Mouse (Mus musculus): Measurements from ENCODE around the gene Srrm3. TPM values are rescaled to one million over a fixed set of nuclear protein-coding genes. Genes with fewer than 3 reads are reported as not detected.

The Srrm3 gene
- not detected in 2 replicates for polyA plus RNA-seq (2016; fragmentation: Nextera tagmentation; extraction: Ambion mirVana)

GRCm38 (mm10) chr5:135806555-135807262 lies at the start of gene Srrm3:
Gene Srrm3, plus strand, starts transcription at chr5:135806890.
- Histone ChIP-seq H3K4me1 (peaks cover 8% of the 10 kb centered on the region), H3K4me3 (0 out of 2 replicates have a peak within 1 kb of the TSS, but pooled peaks have one; percentile 13), H3K27me3 (ENCODE audit: low read depth, poor library complexity, severe bottlenecking) (peaks cover 10% of the 10 kb centered on the region), H3K9me3 (replicated peaks) (no peaks in the 10 kb centered on the region), H3K27ac (no peak within 1 kb of the TSS), H3K36me3 (no peaks in the 10 kb centered on the region)
- peak; percentile 97 for DNase-seq (ENCODE audit: low spot score)
- 6% methylated on average over 29 of the region's 29 CpGs for WGBS

DNA sequence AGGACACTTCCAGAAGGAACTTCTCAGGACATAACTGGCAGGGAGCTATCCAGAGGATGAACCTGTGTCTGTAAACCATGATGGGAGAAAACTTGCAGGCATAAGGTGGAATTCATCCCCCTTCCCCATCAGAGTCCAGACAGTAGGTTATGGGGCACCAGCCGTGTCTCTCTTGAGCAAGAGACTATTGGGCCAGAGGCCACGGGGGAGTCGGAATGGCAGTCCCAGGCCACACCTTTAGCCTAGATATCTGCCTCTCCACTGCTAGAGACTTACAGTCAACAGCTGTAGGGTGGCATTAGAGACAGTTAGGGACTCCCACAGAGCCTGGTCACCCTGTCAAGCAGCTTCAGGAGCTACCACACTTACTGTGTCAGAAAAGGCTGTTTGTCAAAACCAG lies 44.8 kb upstream of the Srrm3 start:
- H3K9me3 ChIP-seq (replicated peaks) = no peaks in the 10 kb centered on the region
- no peak overlapping the region for H3K27ac ChIP-seq
- no peaks in the 10 kb centered on the region for H3K4me1 ChIP-seq
- WGBS = 71% methylated on average over 3 of the region's 3 CpGs
- no peaks in the 10 kb centered on the region for H3K27me3 ChIP-seq (ENCODE audit: low read depth, poor library complexity, severe bottlenecking)
- H3K36me3 ChIP-seq = no peaks in the 10 kb centered on the region
- H3K4me3 ChIP-seq = no peak overlapping the region
- no peak for DNase-seq (ENCODE audit: low spot score)

GRCm38 (mm10) chr5:135763526-135763925 lies 43.2 kb upstream of the Srrm3 start:
- 4% methylated on average over 7 of the region's 7 CpGs for WGBS
- H3K9me3 ChIP-seq (replicated peaks) = no peaks in the 10 kb centered on the region
- no peak overlapping the region for H3K27ac ChIP-seq
- no peaks in the 10 kb centered on the region for H3K4me1 ChIP-seq
- H3K27me3 ChIP-seq (ENCODE audit: low read depth, poor library complexity, severe bottlenecking) = no peaks in the 10 kb centered on the region
- no peak overlapping the region for H3K4me3 ChIP-seq
- peak; percentile 87 for DNase-seq (ENCODE audit: low spot score)
- no peaks in the 10 kb centered on the region for H3K36me3 ChIP-seq

- no peak overlapping the region for H3K4me3 ChIP-seq
- H3K36me3 ChIP-seq = no peaks in the 10 kb centered on the region
- H3K9me3 ChIP-seq (replicated peaks) = no peaks in the 10 kb centered on the region
- no peaks in the 10 kb centered on the region for H3K4me1 ChIP-seq
- no peaks in the 10 kb centered on the region for H3K27me3 ChIP-seq (ENCODE audit: low read depth, poor library complexity, severe bottlenecking)
- H3K27ac ChIP-seq = no peak overlapping the region
- DNase-seq (ENCODE audit: low spot score) = no peak
- WGBS = 75% methylated on average over 3 of the region's 3 CpGs
Measured at GRCm38 (mm10) chr5:135764971-135765370, 41.7 kb upstream of the Srrm3 start.

GRCm38 (mm10) chr5:135772519-135772918 lies 34.2 kb upstream of the Srrm3 start:
- no peak for DNase-seq (ENCODE audit: low spot score)
- Histone ChIP-seq H3K9me3 (replicated peaks) (no peaks in the 10 kb centered on the region), H3K27me3 (ENCODE audit: low read depth, poor library complexity, severe bottlenecking) (no peaks in the 10 kb centered on the region), H3K4me1 (peaks cover 3% of the 10 kb centered on the region), H3K4me3 (no peak overlapping the region), H3K27ac (no peak overlapping the region), H3K36me3 (no peaks in the 10 kb centered on the region)
- WGBS = 72% methylated on average over 3 of the region's 3 CpGs

DNA sequence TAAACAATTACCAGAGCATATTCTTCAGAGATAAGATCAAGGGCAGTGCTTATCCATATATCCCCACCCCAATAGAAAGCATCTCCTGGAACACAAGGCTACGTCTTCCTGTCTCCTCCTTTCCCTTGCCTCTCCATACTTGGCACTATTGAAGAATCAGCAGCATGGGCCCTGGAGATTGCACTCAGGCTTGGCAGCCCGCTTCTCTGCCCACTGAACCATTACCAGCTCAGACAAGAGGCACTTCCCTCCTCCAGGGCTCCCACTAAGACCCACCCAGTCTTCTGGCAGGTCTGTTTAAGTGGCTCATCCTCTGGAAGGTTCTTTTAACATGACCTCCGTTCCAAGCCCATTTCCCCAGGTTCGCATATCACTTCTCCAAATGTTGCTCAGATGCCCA lies 30.1 kb upstream of the Srrm3 start:
- Histone ChIP-seq H3K36me3 (peaks cover 13% of the 10 kb centered on the region), H3K4me3 (no peak overlapping the region)

DNA sequence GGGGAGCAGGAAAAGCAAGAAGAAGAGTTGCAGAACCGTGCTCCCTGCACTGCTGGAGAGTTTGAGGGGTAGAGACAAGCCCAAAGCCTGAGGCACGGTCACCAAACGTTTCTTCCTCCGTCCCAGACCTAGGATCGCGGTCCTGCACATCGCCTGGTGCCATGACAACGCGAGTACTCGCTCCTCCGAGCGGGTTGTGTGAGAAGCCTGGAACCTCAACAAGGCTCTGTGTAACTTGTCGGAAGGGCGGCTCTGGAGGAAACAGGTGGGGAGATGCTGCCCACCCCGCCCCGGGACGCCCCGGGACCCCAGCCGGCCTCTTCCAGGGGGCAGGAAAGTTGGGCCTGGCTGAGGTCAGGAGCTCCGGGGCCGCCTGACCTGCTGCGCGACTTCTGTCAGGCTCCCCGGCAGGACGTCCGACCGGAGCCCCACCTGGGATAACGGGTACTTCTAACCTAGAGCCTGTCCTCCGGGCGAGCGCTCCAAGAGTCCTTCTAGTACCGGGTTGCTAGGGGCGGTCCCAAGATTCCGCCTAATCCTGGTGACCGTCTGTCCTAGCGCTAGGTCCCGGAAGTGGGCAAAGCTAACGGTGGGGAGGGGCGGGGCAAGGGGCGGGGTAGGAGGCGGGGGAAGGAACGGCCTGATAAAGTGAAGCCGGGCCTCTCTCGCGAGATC lies 28.8 kb upstream of the Srrm3 start, which contains the start of gene Styxl1:
Styxl1 (minus strand) TSS at position 590 of the 675 bp plus-strand sequence.
- WGBS = under 1% methylated on average over 45 of the region's 45 CpGs

More for the DNA sequence above, 30.1 kb upstream of the Srrm3 start:
- Histone ChIP-seq H3K4me1 (peaks cover 22% of the 10 kb centered on the region), H3K27me3 (ENCODE audit: low read depth, poor library complexity, severe bottlenecking) (no peaks in the 10 kb centered on the region), H3K27ac (no peak overlapping the region), H3K9me3 (replicated peaks) (no peaks in the 10 kb centered on the region)
- DNase-seq (ENCODE audit: low spot score) = no peak
- WGBS = 91% methylated on average over 4 of the region's 4 CpGs

GRCm38 (mm10) chr5:135778471-135779445 lies 27.9 kb upstream of the Srrm3 start, which contains the start of gene Mdh2:
Gene Mdh2, plus strand, starts transcription at chr5:135778480.
- Histone ChIP-seq H3K36me3 (peaks cover 35% of the 10 kb centered on the region), H3K27ac (peak within 1 kb of the TSS; percentile 94), H3K4me1 (peaks cover 22% of the 10 kb centered on the region), H3K27me3 (ENCODE audit: low read depth, poor library complexity, severe bottlenecking) (no peaks in the 10 kb centered on the region), H3K4me3 (peak within 1 kb of the TSS; percentile 91), H3K9me3 (replicated peaks) (no peaks in the 10 kb centered on the region)
- peak; percentile 99 for DNase-seq (ENCODE audit: low spot score)
- 2% methylated on average over 69 of the region's 70 CpGs for WGBS

More for the DNA sequence above, 28.8 kb upstream of the Srrm3 start, which contains the start of gene Styxl1:
- DNase-seq (ENCODE audit: low spot score) = no peak
- Histone ChIP-seq H3K4me1 (peaks cover 22% of the 10 kb centered on the region), H3K36me3 (peaks cover 27% of the 10 kb centered on the region), H3K27ac (peak within 1 kb of the TSS; percentile 94), H3K4me3 (peak within 1 kb of the TSS; percentile 91), H3K27me3 (ENCODE audit: low read depth, poor library complexity, severe bottlenecking) (no peaks in the 10 kb centered on the region), H3K9me3 (replicated peaks) (no peaks in the 10 kb centered on the region)

DNA sequence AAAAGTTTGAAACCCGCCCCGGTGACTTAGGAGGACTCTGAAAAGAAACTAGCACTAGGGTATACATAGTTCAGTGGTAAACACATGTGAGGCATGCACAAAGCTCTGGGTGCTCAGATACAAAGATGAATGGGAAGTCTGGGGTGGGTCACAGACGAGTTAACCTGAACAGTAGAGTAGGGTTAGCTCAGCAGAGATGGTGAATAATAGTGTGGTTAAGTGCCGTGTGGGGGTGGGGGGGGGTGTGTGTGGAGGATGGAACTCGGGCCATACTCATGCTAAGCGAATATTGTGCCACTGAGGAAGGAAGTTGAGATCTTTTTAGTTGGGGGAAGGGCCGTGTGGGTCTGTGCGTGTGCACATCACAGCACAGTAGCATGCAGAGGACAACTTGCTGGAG lies 26.4 kb upstream of the Srrm3 start:
- Histone ChIP-seq H3K4me3 (no peak overlapping the region; the same call in 1 of the 2 replicates), H3K27me3 (ENCODE audit: low read depth, poor library complexity, severe bottlenecking) (no peaks in the 10 kb centered on the region), H3K4me1 (peaks cover 22% of the 10 kb centered on the region), H3K27ac (no peak overlapping the region), H3K9me3 (replicated peaks) (no peaks in the 10 kb centered on the region), H3K36me3 (peaks cover 51% of the 10 kb centered on the region)
- 90% methylated on average over 8 of the region's 8 CpGs for WGBS
- no peak for DNase-seq (ENCODE audit: low spot score)

- Histone ChIP-seq H3K27me3 (ENCODE audit: low read depth, poor library complexity, severe bottlenecking) (no peaks in the 10 kb centered on the region), H3K9me3 (replicated peaks) (no peaks in the 10 kb centered on the region), H3K27ac (no peak overlapping the region), H3K4me1 (peaks cover 15% of the 10 kb centered on the region), H3K4me3 (no peak overlapping the region), H3K36me3 (peaks cover 77% of the 10 kb centered on the region)
- WGBS = 93% methylated on average over 4 of the region's 4 CpGs
- DNase-seq (ENCODE audit: low spot score) = no peak
Measured at GRCm38 (mm10) chr5:135782901-135783300, 23.8 kb upstream of the Srrm3 start.

DNA sequence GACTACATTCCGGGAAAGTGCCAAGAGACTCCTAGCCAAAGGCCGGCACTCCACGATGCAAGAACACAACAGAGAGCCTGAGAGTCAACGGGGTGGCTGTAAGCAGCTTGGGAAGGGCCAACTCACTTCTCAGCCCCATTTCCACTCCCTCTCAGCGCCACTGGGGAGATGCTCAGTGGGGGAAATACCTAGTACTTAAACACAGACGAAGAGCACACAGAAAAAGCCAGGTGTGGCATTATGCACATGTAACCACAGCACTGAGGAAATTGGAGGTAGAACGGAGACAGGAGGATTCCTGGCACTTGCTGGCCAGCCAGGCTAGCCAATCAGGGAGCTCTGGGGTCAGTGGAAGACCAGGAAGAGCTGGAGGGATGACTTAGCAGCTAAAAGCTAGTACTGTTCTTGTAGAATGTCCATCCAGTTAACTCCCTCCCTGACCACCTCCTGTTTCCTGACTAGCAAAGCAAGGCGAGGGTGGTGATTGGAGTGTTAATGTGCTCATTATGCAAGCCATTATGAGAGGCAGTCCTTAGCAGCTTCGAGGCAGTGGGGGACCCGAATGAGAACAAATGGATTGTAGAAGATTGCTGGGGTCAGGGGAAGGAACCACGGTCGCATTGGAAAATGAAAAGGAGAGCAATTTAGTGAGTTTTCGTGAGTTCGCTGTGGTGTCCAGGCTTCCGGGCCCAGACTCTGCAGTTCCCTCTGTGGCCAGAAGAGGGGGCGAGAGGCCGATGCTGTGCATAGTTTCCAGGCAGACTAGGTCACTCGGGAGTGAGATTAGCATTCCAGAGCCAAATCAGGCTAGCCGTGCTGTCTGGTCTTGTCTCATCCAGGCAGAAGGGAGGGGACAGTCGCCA lies 12.5 kb upstream of the Srrm3 start:
- Histone ChIP-seq H3K27me3 (ENCODE audit: low read depth, poor library complexity, severe bottlenecking) (0 out of 2 replicates have a peak, but pooled peaks cover 4% of the 10 kb centered on the region), H3K9me3 (replicated peaks) (no peaks in the 10 kb centered on the region), H3K4me1 (peaks cover 13% of the 10 kb centered on the region), H3K36me3 (peaks cover 30% of the 10 kb centered on the region), H3K27ac (peak overlapping the region; percentile 58), H3K4me3 (peak overlapping the region; percentile 43)
- 11% methylated on average over 20 of the region's 20 CpGs for WGBS
- peak; percentile 92 for DNase-seq (ENCODE audit: low spot score)

GRCm38 (mm10) chr5:135794859-135795181 lies 11.9 kb upstream of the Srrm3 start:
- DNase-seq (ENCODE audit: low spot score) = no peak
- Histone ChIP-seq H3K27me3 (ENCODE audit: low read depth, poor library complexity, severe bottlenecking) (0 out of 2 replicates have a peak, but pooled peaks cover 4% of the 10 kb centered on the region), H3K36me3 (peaks cover 25% of the 10 kb centered on the region), H3K27ac (peak overlapping the region; percentile 58), H3K4me1 (peaks cover 13% of the 10 kb centered on the region), H3K4me3 (peak overlapping the region; percentile 43), H3K9me3 (replicated peaks) (no peaks in the 10 kb centered on the region)
- 19% methylated on average over 5 of the region's 5 CpGs for WGBS

All from limb, embryonic 10.5 days (tissue).